Mouse (Mus musculus): ENCODE measurements around the gene 1700057G04Rik.

1700057G04Rik gene

GRCm38 (mm10) chr9:92386871-92387270 lies 77.7 kb downstream of the 1700057G04Rik start:
- no peak for DNase-seq (ENCODE audit: low spot score in 2 of 2)

GRCm38 (mm10) chr9:92387404-92387803 lies 78.2 kb downstream of the 1700057G04Rik start:
- DNase-seq (ENCODE audit: low spot score in 2 of 2) = no peak

- no peak for DNase-seq (ENCODE audit: low spot score in 2 of 2)
Observed at GRCm38 (mm10) chr9:92402628-92403027, 93.5 kb downstream of the 1700057G04Rik start.

Data from spleen, postnatal 4 days (tissue).